Mouse (Mus musculus) thymus, adult 2 months (tissue): ENCODE data around the gene Ttll5. TPM values are rescaled to one million over a fixed set of nuclear protein-coding genes. Genes with fewer than 3 reads are reported as not detected.

Source experiments
- DNase-seq: peaks from one replicate; pipeline ENCODE4 v3.0.0; 2021
- H3K27ac ChIP-seq: fragments of 200-500 bp; 2 replicates; pipeline ENCODE4 v1.5.1; 2012; ENCODE audit warnings: low read length, control low read depth; ENCODE audit not compliant: control insufficient read depth, insufficient read depth
- H3K27me3 ChIP-seq: fragments of 200-500 bp; 2 replicates; pipeline ENCODE4 v1.6.1; 2012; ENCODE audit warnings: mild to moderate bottlenecking, low read length, moderate library complexity, mixed read lengths; ENCODE audit not compliant: control insufficient read depth, insufficient read depth
- H3K36me3 ChIP-seq: fragments of 200-500 bp; 2 replicates; pipeline ENCODE4 v1.6.1; 2012; ENCODE audit warnings: mild to moderate bottlenecking, low read length, moderate library complexity; ENCODE audit not compliant: control insufficient read depth, insufficient read depth
- H3K4me1 ChIP-seq: fragments of 200-500 bp; replicated peaks from 2 replicates; pipeline ENCODE4 v1.6.1; 2012; ENCODE audit warnings: low read length; ENCODE audit not compliant: control insufficient read depth, insufficient read depth
- H3K4me3 ChIP-seq: fragments of 200-500 bp; 2 replicates; pipeline ENCODE4 v1.5.1; 2012; ENCODE audit warnings: mild to moderate bottlenecking, low read length, control low read depth, moderate library complexity; ENCODE audit not compliant: control insufficient read depth, insufficient read depth
- CTCF ChIP-seq: fragments of 200-500 bp; IDR thresholded peaks from 2 replicates; pipeline ENCODE4 v1.5.1; 2012; ENCODE audit warnings: mild to moderate bottlenecking, control low read depth, low read length, moderate library complexity, borderline replicate concordance; ENCODE audit not compliant: control insufficient read depth, poor library complexity, insufficient read depth; ENCODE audit errors: extremely low read depth
- POLR2A ChIP-seq: fragments of 200-500 bp; IDR thresholded peaks from 2 replicates; pipeline ENCODE4 v1.6.1; 2012; ENCODE audit warnings: mild to moderate bottlenecking, low read length, control low read depth, moderate library complexity; ENCODE audit not compliant: control insufficient read depth, poor library complexity, insufficient read depth; ENCODE audit errors: extremely low read depth
- WGBS: fragments of 180-500 bp; shearing (Covaris S2); methylation state at CpG from one replicate; pipeline ENCODE4 v1.1.7; 2018; 5-methylcytosine and 5-hydroxymethylcytosine counted together
- polyA plus RNA-seq: library from polyadenylated mRNA; depleted of rRNA; stranded (reverse); fragments of >200 nt; gene quantifications from 2 replicates; pipeline ENCODE4 v1.2.3, GENCODE M21; 2012

Ttll5 gene
- polyA plus RNA-seq, 1 experiment: 20.2 TPM

GRCm38 (mm10) chr12:86077736-86078135 is 253.3 kb downstream of the Ttll5 start:
- Histone ChIP-seq H3K36me3 (no peaks in the 10 kb centered on the region), H3K27ac (no peak overlapping the region), H3K4me1 (peaks cover 8% of the 10 kb centered on the region), H3K4me3 (no peak overlapping the region), H3K27me3 (no peaks in the 10 kb centered on the region; the same call in 1 of the 2 replicates)
- TF ChIP-seq POLR2A: no peak
- no peak for TF ChIP-seq CTCF
- DNase-seq: no peak
- WGBS: 90% methylated on average over 11 of the region's 11 CpGs

- H3K27me3 ChIP-seq: no peaks in the 10 kb centered on the region; the same call in 1 of the 2 replicates
- peaks cover 10% of the 10 kb centered on the region for H3K4me1 ChIP-seq
- no peak overlapping the region for H3K27ac ChIP-seq
- no peak for DNase-seq
- H3K4me3 ChIP-seq: no peak overlapping the region
- no peak for TF ChIP-seq CTCF
- no peak for TF ChIP-seq POLR2A
- WGBS: 89% methylated on average over 9 of the region's 9 CpGs
- no peaks in the 10 kb centered on the region for H3K36me3 ChIP-seq
Observed at GRCm38 (mm10) chr12:86078176-86078552, 253.7 kb downstream of the Ttll5 start.

GRCm38 (mm10) chr12:86078553-86079201 is 254.2 kb downstream of the Ttll5 start, which contains the start of gene Tgfb3:
Tgfb3 (minus strand) TSS chr12:86079041.
- peak; percentile 28 for DNase-seq
- Histone ChIP-seq H3K27ac (no peak within 1 kb of the TSS), H3K27me3 (no peaks in the 10 kb centered on the region; the same call in 1 of the 2 replicates), H3K4me1 (peaks cover 10% of the 10 kb centered on the region), H3K36me3 (no peaks in the 10 kb centered on the region), H3K4me3 (peak within 1 kb of the TSS; percentile 61)
- 12% methylated on average over 25 of the region's 25 CpGs for WGBS
- TF ChIP-seq CTCF (no peak), POLR2A (no peak)

GRCm38 (mm10) chr12:86079202-86079667 is 254.8 kb downstream of the Ttll5 start:
- no peaks in the 10 kb centered on the region for H3K36me3 ChIP-seq
- peak; percentile 89 for DNase-seq
- no peak overlapping the region for H3K27ac ChIP-seq
- no peak; the same call in 1 of the 2 replicates for TF ChIP-seq POLR2A
- TF ChIP-seq CTCF: peak; percentile 92
- WGBS: under 1% methylated on average over 31 of the region's 31 CpGs
- peaks cover 10% of the 10 kb centered on the region for H3K4me1 ChIP-seq
- H3K4me3 ChIP-seq: peak overlapping the region; percentile 61
- no peaks in the 10 kb centered on the region; the same call in 1 of the 2 replicates for H3K27me3 ChIP-seq

- Histone ChIP-seq H3K4me1 (peaks cover 10% of the 10 kb centered on the region), H3K4me3 (peak within 1 kb of the TSS; percentile 50), H3K27me3 (no peaks in the 10 kb centered on the region; the same call in 1 of the 2 replicates), H3K27ac (no peak within 1 kb of the TSS), H3K36me3 (no peaks in the 10 kb centered on the region)
- TF ChIP-seq CTCF (no peak), POLR2A (no peak)
- 3% methylated on average over 35 of the region's 35 CpGs for WGBS
- DNase-seq: peak; percentile 28
Observed at GRCm38 (mm10) chr12:86082481-86083012, 258.1 kb downstream of the Ttll5 start, which contains the start of gene Ift43. Ift43 (plus strand) TSS chr12:86082541.

GRCm38 (mm10) chr12:86085873-86086272 is 261.4 kb downstream of the Ttll5 start:
- TF ChIP-seq POLR2A (no peak), CTCF (no peak)
- no peak for DNase-seq
- Histone ChIP-seq H3K4me3 (no peak overlapping the region), H3K36me3 (no peaks in the 10 kb centered on the region), H3K27ac (no peak overlapping the region), H3K4me1 (peaks cover 7% of the 10 kb centered on the region; the same call in 1 of the 2 replicates), H3K27me3 (no peaks in the 10 kb centered on the region; the same call in 1 of the 2 replicates)
- WGBS: 93% methylated on average over 7 of the region's 7 CpGs

- 79% methylated on average over 8 of the region's 8 CpGs for WGBS
- TF ChIP-seq CTCF (no peak), POLR2A (no peak)
- Histone ChIP-seq H3K4me3 (no peak overlapping the region), H3K36me3 (no peaks in the 10 kb centered on the region), H3K27me3 (no peaks in the 10 kb centered on the region; the same call in 1 of the 2 replicates), H3K4me1 (peaks cover 7% of the 10 kb centered on the region; the same call in 1 of the 2 replicates), H3K27ac (no peak overlapping the region)
- DNase-seq: no peak
Observed at GRCm38 (mm10) chr12:86086550-86086949, 262.1 kb downstream of the Ttll5 start.
